Comparison of ENCODE assay signal across 8 mouse cellular contexts in genomic region chr1:88456451-88457072, GRCm38 (mm10). TPM values are rescaled to one million over a fixed set of nuclear protein-coding genes. Genes with fewer than 3 reads are reported as not detected.
DNase-seq lines count a peak whose midpoint lies in the region; ATAC-seq and TF ChIP-seq lines count a peak whose summit lies in the region.

No protein-coding gene starts in this region.

- TF ChIP-seq POLR2A in bone marrow, adult 2 months (IDR thresholded peaks at IDR 0.05; ENCODE audit: borderline replicate concordance, control insufficient read depth, low read depth, low read length) = no peak

- no peak overlapping the region for H3ac ChIP-seq in C2C12 (ENCODE audit: control insufficient read depth, insufficient read length, low read depth)

- no peaks in the 10 kb centered on the region for H3K4me1 ChIP-seq in bone marrow, adult 2 months (ENCODE audit: control insufficient read depth, insufficient read depth, low read length)
- H3K4me1 ChIP-seq in embryonic facial prominence, embryonic 14.5 days (ENCODE audit: control insufficient read depth, insufficient read depth, low read length) = no peaks in the 10 kb centered on the region
- H3K4me1 ChIP-seq in limb, embryonic 12.5 days (replicated peaks) = peaks cover 2% of the 10 kb centered on the region; the same call in 1 of the 2 replicates
- 0 out of 2 replicates have a peak, but pooled peaks cover 4% of the 10 kb centered on the region for H3K4me1 ChIP-seq in midbrain, postnatal 0 days (ENCODE audit: insufficient read depth, low read length)

- H3K36me3 ChIP-seq in C2C12 (ENCODE audit: control insufficient read depth, insufficient read depth) = no peaks in the 10 kb centered on the region
- no peaks in the 10 kb centered on the region for H3K36me3 ChIP-seq in embryonic facial prominence, embryonic 14.5 days (ENCODE audit: control insufficient read depth, insufficient read depth, low read length)
- no peaks in the 10 kb centered on the region for H3K36me3 ChIP-seq in limb, embryonic 12.5 days
- no peaks in the 10 kb centered on the region for H3K36me3 ChIP-seq in midbrain, postnatal 0 days (ENCODE audit: insufficient read depth, low read length)

- no peak overlapping the region for H3K4me3 ChIP-seq in C2C12 (ENCODE audit: insufficient read depth, poor library complexity, severe bottlenecking)
- no peak overlapping the region for H3K4me3 ChIP-seq in bone marrow, adult 2 months (replicated peaks; ENCODE audit: control insufficient read depth, low read depth, low read length)
- no peak overlapping the region for H3K4me3 ChIP-seq in embryonic facial prominence, embryonic 14.5 days (ENCODE audit: low read depth, low read length)
- H3K4me3 ChIP-seq in limb, embryonic 12.5 days (replicated peaks) = no peak overlapping the region
- no peak overlapping the region for H3K4me3 ChIP-seq in midbrain, postnatal 0 days (ENCODE audit: low read depth, low read length)

- peak; percentile 92 for ATAC-seq in embryonic facial prominence, embryonic 14.5 days (ENCODE audit: low read depth)
- peak; percentile 73; the same call in 1 of the 2 replicates for ATAC-seq in limb, embryonic 12.5 days (ENCODE audit: insufficient number of reproducible peaks, insufficient read depth, low FRiP score, low TSS enrichment, low read depth)
- ATAC-seq in midbrain, postnatal 0 days (ENCODE audit: low FRiP score) = 0 out of 2 replicates have a peak, but pooled peaks have one; percentile 55

- H3K9ac ChIP-seq in embryonic facial prominence, embryonic 14.5 days (ENCODE audit: low read depth, low read length) = no peak overlapping the region
- H3K9ac ChIP-seq in limb, embryonic 12.5 days (replicated peaks) = no peak overlapping the region
- no peak overlapping the region for H3K9ac ChIP-seq in midbrain, postnatal 0 days (replicated peaks; ENCODE audit: low read length, poor library complexity, severe bottlenecking)

- H3K4me2 ChIP-seq in embryonic facial prominence, embryonic 14.5 days (ENCODE audit: low read depth, low read length) = no peak overlapping the region
- no peak overlapping the region for H3K4me2 ChIP-seq in limb, embryonic 12.5 days
- no peak overlapping the region for H3K4me2 ChIP-seq in midbrain, postnatal 0 days (ENCODE audit: low read depth, low read length, poor library complexity, severe bottlenecking)

- no peaks in the 10 kb centered on the region for H3K27me3 ChIP-seq in C2C12 (ENCODE audit: control insufficient read depth, insufficient read depth, insufficient read length)
- no peaks in the 10 kb centered on the region for H3K27me3 ChIP-seq in embryonic facial prominence, embryonic 14.5 days (replicated peaks; ENCODE audit: control insufficient read depth, insufficient read depth, low read length)
- no peaks in the 10 kb centered on the region for H3K27me3 ChIP-seq in limb, embryonic 12.5 days
- H3K27me3 ChIP-seq in midbrain, postnatal 0 days (ENCODE audit: insufficient read depth, low read length) = no peaks in the 10 kb centered on the region

- H3K79me2 ChIP-seq in C2C12 (ENCODE audit: control insufficient read depth, insufficient read depth) = no peaks in the 10 kb centered on the region

- DNase-seq in embryonic facial prominence, embryonic 14.5 days (ENCODE audit: low spot score) = peak; percentile 86
- peak; percentile 63 for DNase-seq in heart, adult 8-10 months (ENCODE audit: low spot score)
- peak; percentile 53 to 78 for DNase-seq in kidney, adult 8-10 months
- DNase-seq in midbrain, postnatal 0 days (ENCODE audit: low spot score) = peak; percentile 78
- DNase-seq in spleen, postnatal 14 days (ENCODE audit: low spot score in 2 of 2) = peak; percentile 14 to 52

- WGBS in bone marrow, adult 2 months = 67% methylated on average over 14 of the region's 14 CpGs
- 45% methylated on average over 14 of the region's 14 CpGs for WGBS in embryonic facial prominence, embryonic 14.5 days
- WGBS in limb, embryonic 12.5 days = 58% methylated on average over 14 of the region's 14 CpGs
- 47% methylated on average over 14 of the region's 14 CpGs for WGBS in midbrain, postnatal 0 days

- H3K27ac ChIP-seq in bone marrow, adult 2 months (ENCODE audit: control insufficient read depth, insufficient read depth, low read depth, low read length, poor library complexity) = no peak overlapping the region
- no peak overlapping the region for H3K27ac ChIP-seq in embryonic facial prominence, embryonic 14.5 days (replicated peaks; ENCODE audit: low read depth, low read length)
- H3K27ac ChIP-seq in limb, embryonic 12.5 days = no peak overlapping the region
- no peak overlapping the region for H3K27ac ChIP-seq in midbrain, postnatal 0 days (ENCODE audit: low read depth, low read length)

- TF ChIP-seq CTCF in C2C12 (IDR thresholded peaks at IDR 0.05; ENCODE audit: control insufficient read depth, insufficient read depth, insufficient read length) = peak; percentile 47
- TF ChIP-seq CTCF in bone marrow, adult 2 months (IDR thresholded peaks at IDR 0.05; ENCODE audit: control insufficient read depth, insufficient read depth, low read length) = peak; percentile 70
- peak; percentile 90 for TF ChIP-seq CTCF in midbrain, postnatal 0 days (IDR thresholded peaks at IDR 0.05)

- H3K79me3 ChIP-seq in C2C12 (ENCODE audit: low read depth) = no peaks in the 10 kb centered on the region

- 0 out of 2 replicates have a peak, but pooled peaks cover 3% of the 10 kb centered on the region for H3K9me3 ChIP-seq in embryonic facial prominence, embryonic 14.5 days (ENCODE audit: control insufficient read depth, low read length)
- peaks cover 4% of the 10 kb centered on the region for H3K9me3 ChIP-seq in limb, embryonic 12.5 days
- 0 out of 2 replicates have a peak, but pooled peaks cover 3% of the 10 kb centered on the region for H3K9me3 ChIP-seq in midbrain, postnatal 0 days (ENCODE audit: low read length)

TF ChIP-seq in C2C12, 6 proteins besides CTCF, POLR2A, EP300 and RAD21:
- TF ChIP-seq MYOG (IDR thresholded peaks at IDR 0.05; ENCODE audit: control insufficient read depth, extremely low read depth, insufficient read length) = no peak
TF ChIP-seq in C2C12: peak in this region for 0.

RNA-seq across cellular contexts. Expression of gene Spp2, which starts 49.8 kb away (rescaled TPM):
- not detected for polyA plus RNA-seq in C2C12 (2012; fragmentation: generic; extraction: Trizol)
- 4.0 TPM in 1 of 2 replicates, not detected in the other for polyA plus RNA-seq in bone marrow, adult 2 months (2011; ENCODE audit: insufficient read depth, insufficient read length, low replicate concordance, missing spikeins)
- 0.18 TPM in 1 of 2 replicates, not detected in the other for polyA plus RNA-seq in embryonic facial prominence, embryonic 14.5 days (2014; fragmentation: Nextera tagmentation; extraction: Ambion mirVana)
- total RNA-seq in heart, adult 8-10 months (2022) = not detected
- not detected in 2 replicates for polyA plus RNA-seq in limb, embryonic 12.5 days (2016; fragmentation: Nextera tagmentation; extraction: Ambion mirVana)
- 2.8 TPM in 1 of 2 replicates, not detected in the other for total RNA-seq in midbrain, postnatal 0 days (2014; rRNA removed)
- 1.3 and 2.4 TPM in 2 replicates for polyA plus RNA-seq in midbrain, postnatal 0 days (2015; fragmentation: Nextera tagmentation; extraction: Ambion mirVana)

RNA-seq across cellular contexts. Expression of gene Glrp1, which starts 53.3 kb away (rescaled TPM):
- 1.3 TPM for polyA plus RNA-seq in C2C12 (2012; fragmentation: generic; extraction: Trizol)
- 0.50 and 2.6 TPM in 2 replicates for polyA plus RNA-seq in bone marrow, adult 2 months (2011; ENCODE audit: insufficient read depth, insufficient read length, low replicate concordance, missing spikeins)
- not detected in 2 replicates for polyA plus RNA-seq in embryonic facial prominence, embryonic 14.5 days (2014; fragmentation: Nextera tagmentation; extraction: Ambion mirVana)
- under 1 TPM in 1 of 4 experiments, not detected in 3; 0.19 TPM for total RNA-seq in heart, adult 8-10 months (2022)
- polyA plus RNA-seq in limb, embryonic 12.5 days (2016; fragmentation: Nextera tagmentation; extraction: Ambion mirVana) = not detected in 2 replicates
- total RNA-seq in midbrain, postnatal 0 days (2014; rRNA removed) = not detected in 2 replicates
- polyA plus RNA-seq in midbrain, postnatal 0 days (2015; fragmentation: Nextera tagmentation; extraction: Ambion mirVana) = 0.07 TPM in 1 of 2 replicates, not detected in the other

Comparison
In these comparisons a context has a peak if more than half of its experiments do, and no peak if none do; other contexts are left out.
1. DNase-seq: peak in every context shown above with its lines; median percentile 86 in embryonic facial prominence, embryonic 14.5 days; 78 in midbrain, postnatal 0 days; 66 in kidney, adult 8-10 months; 63 in heart, adult 8-10 months; 33 in spleen, postnatal 14 days.